ENCODE assay signal across 8 mouse cellular contexts in genomic region chr2:162943931-162944330, GRCm38 (mm10). TPM values are rescaled to one million over a fixed set of nuclear protein-coding genes. Genes with fewer than 3 reads are reported as not detected.
A peak's percentile ranks its signal among the peaks of the same experiment; 100 is the strongest.
DNase-seq lines count a peak whose midpoint lies in the region; ATAC-seq and TF ChIP-seq lines count a peak whose summit lies in the region.

No protein-coding gene starts in this region.

- H3K4me2 ChIP-seq in limb, embryonic 14.5 days (replicated peaks; ENCODE audit: low read depth, low read length, severe bottlenecking): peak overlapping the region; percentile 98
- H3K4me2 ChIP-seq in stomach, embryonic 16.5 days (ENCODE audit: low read depth, low read length): peak overlapping the region; percentile 94; the same call in 1 of the 2 replicates

- no peak for TF ChIP-seq POLR2A in limb, embryonic 14.5 days (IDR thresholded peaks at IDR 0.05; ENCODE audit: borderline replicate concordance, extremely low read depth, insufficient read depth, insufficient read length)

- intact Hi-C loops in gastrocnemius, adult 2 months (cut with DNase I): no loop called here

- no peaks in the 10 kb centered on the region for H3K4me1 ChIP-seq in limb, embryonic 14.5 days (ENCODE audit: control insufficient read depth, insufficient read depth, low read length)
- peaks cover 11% of the 10 kb centered on the region for H3K4me1 ChIP-seq in stomach, embryonic 16.5 days (ENCODE audit: control insufficient read depth, insufficient read depth, low read length)

- no peak for ATAC-seq in limb, embryonic 14.5 days (ENCODE audit: low FRiP score, low read depth)
- ATAC-seq in stomach, embryonic 16.5 days (ENCODE audit: insufficient read depth, low FRiP score): no peak

- TF ChIP-seq CTCF in gastrocnemius, adult 2 months (IDR thresholded peaks at IDR 0.05): no peak

- 7% methylated on average over 11 of the region's 11 CpGs for WGBS in limb, embryonic 14.5 days
- WGBS in stomach, embryonic 16.5 days: 8% methylated on average over 11 of the region's 11 CpGs

- H3K27ac ChIP-seq in gastrocnemius, adult 2 months: no peak overlapping the region
- no peak overlapping the region for H3K27ac ChIP-seq in limb, embryonic 14.5 days (replicated peaks; ENCODE audit: low read depth, low read length)
- no peak overlapping the region for H3K27ac ChIP-seq in stomach, embryonic 16.5 days (ENCODE audit: low read length)

- peaks cover 14% of the 10 kb centered on the region for H3K36me3 ChIP-seq in limb, embryonic 14.5 days (ENCODE audit: control insufficient read depth, insufficient read depth, low read length)
- H3K36me3 ChIP-seq in stomach, embryonic 16.5 days (ENCODE audit: control insufficient read depth, insufficient read depth, low read length): peaks cover 5% of the 10 kb centered on the region; the same call in 1 of the 2 replicates

- peak overlapping the region; percentile 73 for H3K4me3 ChIP-seq in gastrocnemius, adult 2 months
- H3K4me3 ChIP-seq in limb, embryonic 14.5 days (replicated peaks; ENCODE audit: low read length): peak overlapping the region; percentile 50
- peak overlapping the region; percentile 55 for H3K4me3 ChIP-seq in stomach, embryonic 16.5 days (replicated peaks; ENCODE audit: low read length)

- no peak for DNase-seq in gastrocnemius, adult 2 months
- DNase-seq in gastrocnemius, postnatal 10 days: no peak
- DNase-seq in right cerebral cortex, postnatal 14 days: peak; percentile 41
- no peak for DNase-seq in right cerebral cortex, postnatal 36 days (ENCODE audit: low spot score in 2 of 2)
- DNase-seq in limb, embryonic 14.5 days (ENCODE audit: low spot score): no peak
- no peak for DNase-seq in urinary bladder, adult 2 months (ENCODE audit: low spot score)
- no peak for DNase-seq in ovary, postnatal 14 days (ENCODE audit: low spot score)

- H3K9ac ChIP-seq in limb, embryonic 14.5 days (ENCODE audit: low read depth, low read length, severe bottlenecking): 0 out of 2 replicates have a peak overlapping the region, but pooled peaks have one; percentile 58
- H3K9ac ChIP-seq in stomach, embryonic 16.5 days (ENCODE audit: low read length): no peak overlapping the region; the same call in 1 of the 2 replicates

- H3K9me3 ChIP-seq in limb, embryonic 14.5 days (ENCODE audit: control insufficient read depth, low read length): no peaks in the 10 kb centered on the region
- H3K9me3 ChIP-seq in stomach, embryonic 16.5 days (replicated peaks; ENCODE audit: control insufficient read depth, low read length): no peaks in the 10 kb centered on the region

- H3K27me3 ChIP-seq in limb, embryonic 14.5 days (ENCODE audit: control insufficient read depth, insufficient read depth, low read length): no peaks in the 10 kb centered on the region
- H3K27me3 ChIP-seq in stomach, embryonic 16.5 days (ENCODE audit: control insufficient read depth, insufficient read depth, low read length): peaks cover 9% of the 10 kb centered on the region; the same call in 1 of the 2 replicates

RNA-seq across cellular contexts. Expression of gene L3mbtl1, which starts 0.7 kb away (rescaled TPM):
- total RNA-seq in gastrocnemius, adult 2 months (2021): not detected
- under 1 TPM; 0.33 to 0.45 TPM for total RNA-seq in gastrocnemius, postnatal 10 days (2021)
- polyA plus RNA-seq in limb, embryonic 14.5 days (2012; rRNA removed): 0.72 and 0.78 TPM in 2 replicates
- polyA plus RNA-seq in limb, embryonic 14.5 days (2014; fragmentation: Nextera tagmentation; extraction: Ambion mirVana): 0.21 and 0.29 TPM in 2 replicates
- polyA plus RNA-seq in stomach, embryonic 16.5 days (2015; fragmentation: Nextera tagmentation; extraction: Ambion mirVana): 0.19 and 0.34 TPM in 2 replicates
- 0.37 and 0.54 TPM in 2 replicates for polyA plus RNA-seq in urinary bladder, adult 2 months (2012; rRNA removed)

RNA-seq across cellular contexts. Expression of gene Srsf6, which starts 12.6 kb away (rescaled TPM):
- total RNA-seq in gastrocnemius, adult 2 months (2021): 10 to 100 TPM; 45.6 to 46.1 TPM
- 10 to 100 TPM; 73.5 to 96.2 TPM for total RNA-seq in gastrocnemius, postnatal 10 days (2021)
- polyA plus RNA-seq in limb, embryonic 14.5 days (2012; rRNA removed): 489 and 535 TPM in 2 replicates
- 197 and 210 TPM in 2 replicates for polyA plus RNA-seq in limb, embryonic 14.5 days (2014; fragmentation: Nextera tagmentation; extraction: Ambion mirVana)
- polyA plus RNA-seq in stomach, embryonic 16.5 days (2015; fragmentation: Nextera tagmentation; extraction: Ambion mirVana): 138 and 150 TPM in 2 replicates
- 188 and 261 TPM in 2 replicates for polyA plus RNA-seq in urinary bladder, adult 2 months (2012; rRNA removed)

RNA-seq across cellular contexts. Expression of gene Sgk2, which starts 43.2 kb away (rescaled TPM):
- not detected for total RNA-seq in gastrocnemius, adult 2 months (2021)
- total RNA-seq in gastrocnemius, postnatal 10 days (2021): not detected
- 0.03 TPM in 1 of 2 replicates, not detected in the other for polyA plus RNA-seq in limb, embryonic 14.5 days (2012; rRNA removed)
- polyA plus RNA-seq in limb, embryonic 14.5 days (2014; fragmentation: Nextera tagmentation; extraction: Ambion mirVana): 0.10 TPM in 1 of 2 replicates, not detected in the other
- 1.0 and 1.4 TPM in 2 replicates for polyA plus RNA-seq in stomach, embryonic 16.5 days (2015; fragmentation: Nextera tagmentation; extraction: Ambion mirVana)
- 0.25 and 0.32 TPM in 2 replicates for polyA plus RNA-seq in urinary bladder, adult 2 months (2012; rRNA removed)
